Mouse (Mus musculus) heart, postnatal 0 days (tissue): Measurements from ENCODE around the gene Slc40a1. TPM values are rescaled to one million over a fixed set of nuclear protein-coding genes. Genes with fewer than 3 reads are reported as not detected.
A peak's percentile ranks its signal among the peaks of the same experiment; 100 is the strongest.

Experiments used
- ATAC-seq: fragments of 200-750 bp; cut with Nextera tagmentation; 2 replicates; pipeline ENCODE4 v1.8.0; 2017; ENCODE audit warnings: low read depth, moderate number of reproducible peaks, moderate library complexity; ENCODE audit not compliant: insufficient read depth
- DNase-seq: peaks from one replicate; pipeline ENCODE4 v3.0.0-alpha.2; 2016; ENCODE audit warnings: low spot score
- H3K27ac ChIP-seq: fragments of 300-500 bp; sonication (generic); 2 replicates; pipeline ENCODE4 v1.5.1; 2014; ENCODE audit warnings: low read depth, mild to moderate bottlenecking
- H3K27me3 ChIP-seq: fragments of 300-500 bp; sonication (generic); 2 replicates; pipeline ENCODE4 v1.6.1; 2014; ENCODE audit warnings: low read length, mixed read lengths; ENCODE audit not compliant: control insufficient read depth, insufficient read depth
- H3K36me3 ChIP-seq: fragments of 300-500 bp; sonication (generic); replicated peaks from 2 replicates; pipeline ENCODE4 v1.6.1; 2014; ENCODE audit warnings: low read length, mixed read lengths; ENCODE audit not compliant: control insufficient read depth, insufficient read depth
- H3K4me1 ChIP-seq: fragments of 300-500 bp; sonication (generic); 2 replicates; pipeline ENCODE4 v1.6.1; 2014; ENCODE audit warnings: antibody characterized with exemption; ENCODE audit not compliant: control insufficient read depth, insufficient read depth
- H3K4me2 ChIP-seq: fragments of 300-500 bp; sonication (generic); 2 replicates; pipeline ENCODE4 v1.6.1; 2014; ENCODE audit warnings: low read depth, mild to moderate bottlenecking, low read length, moderate library complexity
- H3K4me3 ChIP-seq: fragments of 300-500 bp; sonication (generic); 2 replicates; pipeline ENCODE4 v1.5.1; 2014; ENCODE audit warnings: low read depth, low read length
- H3K9ac ChIP-seq: fragments of 300-500 bp; sonication (generic); replicated peaks from 2 replicates; pipeline ENCODE4 v1.6.1; 2014; ENCODE audit warnings: low read depth, low read length, mixed read lengths
- H3K9me3 ChIP-seq: fragments of 300-500 bp; sonication (generic); replicated peaks from 2 replicates; pipeline ENCODE4 v1.6.1; 2016; ENCODE audit warnings: low read length; ENCODE audit not compliant: control insufficient read depth
- CTCF ChIP-seq: IDR thresholded peaks from 2 replicates; pipeline ENCODE4 v1.5.1; 2016; ENCODE audit warnings: antibody characterized with exemption, control low read depth, low read depth
- EP300 ChIP-seq: IDR thresholded peaks from 2 replicates; pipeline ENCODE4 v1.6.1; 2016; ENCODE audit warnings: antibody characterized with exemption, low read depth
- WGBS: fragments of 180-500 bp; shearing (Covaris S2); extraction: QIAGEN DNeasy Blood & Tissue Kit; methylation state at CpG from one replicate; pipeline ENCODE4 v1.1.7; 2014; 5-methylcytosine and 5-hydroxymethylcytosine counted together
- polyA plus RNA-seq: library from polyadenylated mRNA; unstranded; fragments of >200 nt; fragmentation: Nextera tagmentation; extraction: Ambion mirVana; gene quantifications from 2 replicates; pipeline ENCODE4 v1.2.1, GENCODE M21; 2015
- total RNA-seq: library from RNA; depleted of rRNA; stranded (reverse); fragments of >200 nt; gene quantifications from 2 replicates; pipeline ENCODE4 v1.2.3, GENCODE M21; 2014; ENCODE audit warnings: low replicate concordance

The Slc40a1 gene
- total and polyA plus RNA-seq, 2 experiments from 2014 or later = 9.5 to 16.9 TPM

DNA sequence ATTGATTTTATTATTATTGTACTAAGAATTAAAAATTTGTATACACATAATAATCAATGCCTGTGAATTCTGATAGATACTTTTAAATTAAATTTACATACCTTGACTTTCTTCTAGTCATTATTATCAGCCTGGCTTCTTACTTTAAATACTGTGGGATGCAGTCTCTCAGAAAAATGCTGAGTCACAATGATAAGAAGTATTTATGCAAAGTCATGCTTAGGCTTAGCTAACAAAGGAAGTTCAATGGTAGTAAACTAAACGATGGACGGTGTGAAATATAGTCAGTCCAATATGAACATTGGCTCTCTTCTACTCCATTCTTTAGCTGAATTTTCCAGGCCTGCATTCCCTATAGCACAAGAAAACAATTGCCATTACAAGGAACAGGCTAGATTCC, 53.1 kb downstream of the Slc40a1 start:
- Histone ChIP-seq H3K4me1 (peaks cover 7% of the 10 kb centered on the region), H3K27ac (no peak overlapping the region), H3K4me2 (no peak overlapping the region), H3K9ac (no peak overlapping the region), H3K27me3 (no peaks in the 10 kb centered on the region), H3K36me3 (no peaks in the 10 kb centered on the region), H3K9me3 (no peaks in the 10 kb centered on the region), H3K4me3 (no peak overlapping the region)
- WGBS = 66% methylated on average over 2 of the region's 2 CpGs
- ATAC-seq (no peak), DNase-seq (no peak)
- TF ChIP-seq EP300 = no peak
- no peak for TF ChIP-seq CTCF

DNA sequence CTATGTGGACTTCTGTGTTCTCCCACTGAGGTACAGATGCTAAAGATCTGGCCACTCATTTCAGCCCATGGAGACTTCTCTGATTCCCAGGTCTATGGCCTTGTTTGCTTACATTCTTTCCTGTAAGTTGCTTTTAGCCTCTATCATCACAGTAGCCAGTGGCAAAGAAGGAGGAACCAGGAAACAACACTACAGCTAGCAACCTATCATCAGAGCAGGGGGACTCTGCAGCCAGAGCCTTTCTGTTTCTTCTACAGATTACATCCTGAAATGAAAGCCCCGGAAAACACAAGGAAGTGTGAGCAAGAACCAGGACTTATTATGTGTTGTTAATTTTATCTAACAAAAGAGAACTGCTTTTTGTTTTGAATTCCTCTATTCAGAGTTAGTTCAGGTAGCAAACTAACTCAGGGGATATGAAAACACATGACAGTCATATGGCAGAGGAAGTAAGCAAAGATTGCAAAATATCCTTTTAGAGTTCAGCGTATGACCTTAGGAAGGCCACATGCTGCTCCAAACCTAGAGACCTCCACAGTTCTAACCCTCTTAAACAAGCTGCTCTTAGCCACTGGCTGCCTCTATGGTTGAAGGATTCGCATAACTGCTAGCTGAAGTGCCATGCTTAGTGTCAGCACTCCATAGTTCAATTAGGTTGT, 57.7 kb downstream of the Slc40a1 start:
- Histone ChIP-seq H3K4me2 (no peak overlapping the region), H3K4me3 (no peak overlapping the region), H3K27ac (peak overlapping the region; percentile 38; the same call in 1 of the 2 replicates), H3K36me3 (no peaks in the 10 kb centered on the region), H3K4me1 (peaks cover 41% of the 10 kb centered on the region), H3K9ac (no peak overlapping the region), H3K27me3 (no peaks in the 10 kb centered on the region), H3K9me3 (no peaks in the 10 kb centered on the region)
- TF ChIP-seq CTCF (no peak), EP300 (no peak)
- WGBS = 58% methylated on average over 3 of the region's 3 CpGs
- ATAC-seq (no peak), DNase-seq (no peak)

GRCm38 (mm10) chr1:45868050-45868449, 58.3 kb downstream of the Slc40a1 start:
- H3K27ac ChIP-seq = peak overlapping the region; percentile 38; the same call in 1 of the 2 replicates
- no peak overlapping the region for H3K9ac ChIP-seq
- H3K4me1 ChIP-seq = peaks cover 41% of the 10 kb centered on the region
- DNase-seq = no peak
- no peak overlapping the region for H3K4me3 ChIP-seq
- H3K9me3 ChIP-seq = 0 out of 2 replicates have a peak, but pooled peaks cover under 1% of the 10 kb centered on the region
- no peaks in the 10 kb centered on the region for H3K36me3 ChIP-seq
- H3K4me2 ChIP-seq = no peak overlapping the region
- TF ChIP-seq EP300 (no peak), CTCF (no peak)
- H3K27me3 ChIP-seq = no peaks in the 10 kb centered on the region
- WGBS = 76% methylated on average over 1 of the region's 1 CpGs
- no peak for ATAC-seq

- Histone ChIP-seq H3K36me3 (no peaks in the 10 kb centered on the region), H3K9ac (no peak overlapping the region), H3K4me2 (no peak overlapping the region), H3K4me1 (peaks cover 41% of the 10 kb centered on the region), H3K27ac (peak overlapping the region; percentile 39), H3K9me3 (0 out of 2 replicates have a peak, but pooled peaks cover 3% of the 10 kb centered on the region), H3K4me3 (no peak overlapping the region), H3K27me3 (no peaks in the 10 kb centered on the region)
- ATAC-seq (peak; percentile 51), DNase-seq (peak; percentile 51)
- no peak for TF ChIP-seq CTCF
- TF ChIP-seq EP300 = no peak
- 55% methylated on average over 3 of the region's 3 CpGs for WGBS
These were observed 59.9 kb downstream of the Slc40a1 start for GRCm38 (mm10) chr1:45866288-45867018.

DNA sequence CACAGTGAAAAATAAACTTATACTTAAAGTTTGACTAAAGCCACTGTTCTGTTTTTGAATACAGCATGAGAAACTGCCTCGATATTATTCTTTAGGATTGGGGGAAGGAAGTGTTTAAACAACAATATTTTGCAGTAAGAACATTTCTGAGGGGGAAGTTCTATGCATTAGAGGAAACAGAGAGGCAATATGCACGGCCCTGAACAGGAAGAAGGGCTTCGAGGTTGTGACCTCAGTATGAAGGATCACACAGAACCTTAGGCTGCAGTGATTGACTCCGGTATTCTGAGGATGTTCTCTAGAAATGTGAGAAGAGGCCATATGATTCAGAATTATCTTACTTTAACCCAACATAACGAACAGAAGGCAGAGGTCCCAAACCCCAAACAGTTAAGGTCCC, 60.6 kb downstream of the Slc40a1 start:
- Histone ChIP-seq H3K9me3 (0 out of 2 replicates have a peak, but pooled peaks cover 3% of the 10 kb centered on the region), H3K36me3 (no peaks in the 10 kb centered on the region), H3K4me3 (no peak overlapping the region), H3K27ac (peak overlapping the region; percentile 65), H3K4me2 (no peak overlapping the region), H3K9ac (no peak overlapping the region), H3K27me3 (no peaks in the 10 kb centered on the region), H3K4me1 (peaks cover 41% of the 10 kb centered on the region)
- 56% methylated on average over 5 of the region's 5 CpGs for WGBS
- ATAC-seq = no peak
- no peak for DNase-seq
- TF ChIP-seq CTCF (no peak), EP300 (no peak)
